Mouse (Mus musculus): ENCODE results near the gene Pxt1.
A peak's percentile ranks its signal among the peaks of the same experiment; 100 is the strongest.

The Pxt1 gene

GRCm38 (mm10) chr17:28947011-28947939, 3.6 kb upstream of the Pxt1 start:
- no peak for DNase-seq (ENCODE audit: low read depth in 2 of 2, low spot score in 2 of 2)

DNA sequence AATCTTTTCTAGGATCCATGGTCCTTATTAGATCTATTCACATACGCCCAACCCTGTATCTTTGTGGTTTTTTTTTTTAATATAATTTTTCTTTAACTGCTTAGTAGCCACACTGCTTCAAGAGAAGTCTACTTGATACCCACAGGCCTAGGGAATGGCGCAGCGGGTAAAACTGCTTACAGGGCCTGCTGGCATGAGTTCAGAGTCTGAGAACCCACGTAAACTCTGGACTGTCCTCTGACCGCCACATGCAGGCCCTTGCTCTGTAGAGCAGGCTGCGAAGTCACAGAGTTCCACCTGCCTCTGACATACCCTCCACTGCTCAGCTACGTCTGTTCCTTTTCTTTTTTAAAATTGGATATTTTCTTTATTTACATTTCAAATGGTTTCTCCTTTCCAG, 841 bp upstream of the Pxt1 start:
- no peak for DNase-seq (ENCODE audit: low read depth in 2 of 2, low spot score in 2 of 2)

DNA sequence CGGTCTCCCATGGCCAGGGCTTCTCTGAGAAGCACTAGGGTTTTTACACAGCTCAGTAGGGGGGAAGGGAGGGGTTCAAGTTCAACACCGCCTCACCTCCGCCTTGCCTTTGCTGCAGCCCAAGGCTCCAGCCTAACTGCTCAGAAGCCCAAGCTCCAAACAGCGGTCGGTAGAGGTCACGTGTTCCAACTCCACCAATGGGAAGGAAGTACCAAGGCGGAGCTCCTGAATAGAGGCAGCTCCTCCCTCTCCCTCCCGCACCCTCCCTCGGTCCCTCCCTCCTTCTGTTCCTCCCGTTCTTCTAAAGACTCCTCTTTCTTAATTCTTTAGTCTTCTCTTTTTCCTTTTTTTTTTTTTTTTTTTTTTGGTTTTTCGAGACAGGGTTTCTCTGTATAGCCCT, 1.5 kb downstream of the Pxt1 start:
- DNase-seq (ENCODE audit: low read depth in 2 of 2, low spot score in 2 of 2): no peak

GRCm38 (mm10) chr17:28940776-28941555, 2.7 kb downstream of the Pxt1 start:
- no peak for DNase-seq (ENCODE audit: low read depth in 2 of 2, low spot score in 2 of 2)

- DNase-seq (ENCODE audit: low read depth in 2 of 2, low spot score in 2 of 2): peak; percentile 58 to 63
These were observed 6.9 kb downstream of the Pxt1 start for GRCm38 (mm10) chr17:28936622-28937345.

DNA sequence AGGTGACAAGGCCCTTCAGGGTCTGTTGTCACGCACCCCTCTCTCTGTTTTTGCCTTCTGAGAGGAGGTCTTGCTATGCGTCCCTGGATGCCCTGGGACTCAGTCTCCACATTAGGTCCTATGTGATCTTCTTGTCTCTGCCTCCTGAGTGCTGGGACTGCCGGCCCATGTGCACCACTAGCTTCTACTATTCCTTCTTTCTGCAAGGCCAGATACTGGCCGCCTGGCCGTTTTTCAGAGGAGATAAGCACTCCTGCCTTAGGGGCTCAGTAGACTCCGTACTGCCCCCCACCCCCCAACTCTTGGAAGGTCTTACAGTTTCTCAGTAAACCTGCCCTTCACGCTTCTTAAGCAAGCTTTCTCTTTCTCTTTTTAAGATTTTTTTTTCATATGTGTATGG, 7.5 kb downstream of the Pxt1 start:
- DNase-seq (ENCODE audit: low read depth in 2 of 2, low spot score in 2 of 2): no peak

DNA sequence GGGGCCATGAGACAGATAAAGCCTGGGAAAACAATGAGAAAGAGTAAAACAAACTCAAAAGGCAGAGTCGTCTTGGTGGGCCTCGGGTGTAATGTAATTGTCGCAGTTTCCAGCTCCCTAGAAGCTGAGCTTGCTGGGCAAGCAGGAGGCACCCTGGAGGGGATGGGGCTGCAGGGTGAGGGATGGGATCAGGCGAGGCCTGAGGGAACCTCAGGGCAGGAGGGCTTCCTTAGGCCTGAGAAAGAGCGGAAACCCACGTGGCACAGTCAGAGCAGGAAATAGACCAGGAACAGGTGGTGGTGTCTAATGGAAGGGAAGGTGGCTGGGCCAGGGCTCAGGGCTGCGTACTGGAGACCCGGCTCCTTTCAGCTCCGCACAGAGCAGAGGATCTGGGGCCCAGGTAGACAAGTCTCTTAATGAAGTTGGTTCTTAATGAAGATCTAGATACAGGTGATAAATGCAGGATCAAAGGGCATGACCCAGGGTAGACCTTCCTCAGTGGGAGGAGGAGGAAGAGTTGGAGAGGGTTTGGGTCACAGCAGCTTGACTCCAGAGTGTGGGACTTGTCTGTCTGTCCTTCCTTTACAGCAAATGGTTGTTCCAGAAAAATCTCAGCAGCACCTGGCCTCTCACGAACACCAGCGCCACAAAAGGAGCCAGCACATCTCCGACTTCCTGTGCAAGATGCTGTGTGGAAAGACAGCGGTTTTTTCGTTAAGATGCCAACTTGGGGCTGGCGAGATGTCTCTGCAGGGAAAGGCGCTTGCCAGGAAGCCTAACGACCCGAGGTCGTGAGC, 9.3 kb downstream of the Pxt1 start:
- DNase-seq (ENCODE audit: low read depth in 2 of 2, low spot score in 2 of 2): no peak

DNA sequence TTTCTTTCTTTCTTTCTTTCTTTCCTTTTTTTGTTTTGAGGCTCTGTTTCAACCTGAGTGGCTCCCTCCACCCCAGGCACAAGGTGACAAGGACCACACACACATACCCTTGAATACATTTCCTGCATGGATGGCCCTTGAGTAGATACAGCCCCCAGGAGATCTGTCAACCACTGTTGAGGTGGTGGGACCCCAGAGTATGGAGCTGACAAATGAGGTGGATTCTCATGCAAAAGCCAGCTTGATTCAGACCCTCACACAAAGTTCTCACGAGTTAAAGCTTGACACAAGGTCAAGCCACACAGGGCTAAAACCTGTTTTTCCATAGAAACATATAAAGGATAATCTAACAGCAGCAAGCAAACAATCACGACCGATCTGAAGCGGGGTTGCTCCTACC, 11.4 kb downstream of the Pxt1 start:
- DNase-seq (ENCODE audit: low read depth in 2 of 2, low spot score in 2 of 2): no peak

GRCm38 (mm10) chr17:28931436-28932211, 12.0 kb downstream of the Pxt1 start:
- no peak for DNase-seq (ENCODE audit: low read depth in 2 of 2, low spot score in 2 of 2)

GRCm38 (mm10) chr17:28930392-28931074, 13.1 kb downstream of the Pxt1 start:
- DNase-seq (ENCODE audit: low read depth in 2 of 2, low spot score in 2 of 2): no peak

GRCm38 (mm10) chr17:28929369-28929768, 14.3 kb downstream of the Pxt1 start:
- DNase-seq (ENCODE audit: low read depth in 2 of 2, low spot score in 2 of 2): no peak

- no peak for DNase-seq (ENCODE audit: low read depth in 2 of 2, low spot score in 2 of 2)
These were observed 15.6 kb downstream of the Pxt1 start for GRCm38 (mm10) chr17:28928004-28928403.

DNA sequence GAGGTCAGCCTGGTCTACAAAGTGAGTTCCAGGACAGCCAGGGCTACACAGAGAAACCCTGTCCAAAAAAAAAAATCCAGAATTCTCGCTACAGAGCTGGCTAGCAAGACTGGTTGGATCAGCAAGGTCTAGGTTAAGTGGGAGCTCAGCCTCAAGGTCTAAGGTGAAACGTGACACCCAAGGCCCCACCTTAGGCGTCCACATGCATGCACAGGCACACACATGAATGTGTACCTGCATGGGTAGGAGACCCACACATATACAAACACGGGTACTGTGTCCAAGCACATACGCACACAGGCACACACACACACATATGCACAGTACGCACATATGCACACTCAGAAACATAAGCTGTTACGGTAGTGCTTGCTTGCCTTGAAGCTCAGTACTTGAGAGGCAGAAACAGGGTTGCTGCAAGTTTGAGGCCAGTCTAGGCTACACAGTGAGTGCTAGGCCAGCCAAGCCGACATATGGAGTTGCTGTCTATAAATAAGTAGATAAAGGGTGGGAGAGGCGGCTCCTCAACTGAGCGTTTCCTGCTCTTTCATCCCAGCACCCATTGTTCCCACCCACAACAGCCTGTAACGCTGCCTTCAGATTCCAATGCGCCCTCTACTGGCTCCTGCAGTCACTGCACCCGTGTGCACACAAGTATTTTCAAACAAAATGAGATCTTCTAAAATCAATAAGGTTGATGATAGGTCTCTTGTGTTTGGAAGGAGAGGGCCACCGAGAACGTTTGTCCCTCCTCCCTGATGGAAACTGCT, 16.6 kb downstream of the Pxt1 start:
- peak; percentile 36 to 50 for DNase-seq (ENCODE audit: low read depth in 2 of 2, low spot score in 2 of 2)

DNA sequence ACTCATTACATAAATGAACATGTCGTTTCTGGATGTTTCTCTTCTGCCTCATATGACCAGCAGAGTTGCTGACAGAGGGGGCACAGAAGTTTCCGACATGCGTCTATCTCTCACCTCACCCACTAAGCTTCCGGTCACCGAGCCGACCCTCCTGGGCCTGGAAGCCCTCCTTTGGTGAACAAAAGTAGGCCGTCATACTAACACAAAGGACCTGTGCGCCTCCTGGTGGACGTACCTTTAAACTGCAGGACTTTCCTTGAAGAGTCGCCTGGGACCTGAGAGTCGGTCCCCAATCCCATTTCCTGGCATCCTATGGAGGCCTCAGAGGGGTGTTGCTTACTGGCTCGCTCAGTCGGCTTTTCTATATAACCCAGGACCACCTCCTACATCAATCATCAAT, 17.3 kb downstream of the Pxt1 start:
- DNase-seq (ENCODE audit: low read depth in 2 of 2, low spot score in 2 of 2): peak; percentile 66 to 71

- DNase-seq (ENCODE audit: low read depth in 2 of 2, low spot score in 2 of 2): no peak
These were observed 18.6 kb downstream of the Pxt1 start for GRCm38 (mm10) chr17:28924957-28925595.

GRCm38 (mm10) chr17:28922096-28922495, 21.5 kb downstream of the Pxt1 start:
- DNase-seq (ENCODE audit: low read depth in 2 of 2, low spot score in 2 of 2): no peak

DNA sequence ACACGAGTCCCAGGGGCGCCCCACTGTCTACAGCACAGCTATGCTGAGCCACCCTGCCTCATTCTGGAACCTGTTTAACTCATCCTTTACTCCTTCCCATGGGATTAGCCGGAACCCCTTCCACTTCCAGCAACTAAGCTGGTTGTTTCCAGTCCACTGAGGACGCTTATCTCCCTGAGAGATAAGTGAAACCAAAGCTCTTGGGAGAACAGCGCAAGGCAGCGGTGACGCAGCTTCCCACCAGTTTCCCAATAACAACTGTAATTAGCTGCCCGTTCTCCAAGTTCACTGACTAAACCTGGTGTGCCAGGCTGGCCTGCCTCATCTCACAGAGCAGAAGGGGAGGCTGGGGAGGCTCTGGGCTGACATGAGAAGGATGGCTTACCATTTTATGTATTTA, 22.6 kb downstream of the Pxt1 start:
- DNase-seq (ENCODE audit: low read depth in 2 of 2, low spot score in 2 of 2): no peak

- DNase-seq (ENCODE audit: low read depth in 2 of 2, low spot score in 2 of 2): no peak
These were observed 27.1 kb downstream of the Pxt1 start for GRCm38 (mm10) chr17:28916520-28916919.

Measured in CD8-positive naive resting alpha-beta T cell, adult 2 months (primary cell).